Mouse (Mus musculus) liver, adult 2 months (tissue): ENCODE measurements around the gene Phf13.

Experiments used
- CTCF ChIP-seq: fragments of 200-500 bp; IDR thresholded peaks from 2 replicates; pipeline ENCODE4 v1.5.1; 2011; ENCODE audit warnings: low read depth, low read length, control low read depth
- POLR2A ChIP-seq: fragments of 200-500 bp; IDR thresholded peaks from 2 replicates; pipeline ENCODE4 v1.6.1; 2011; ENCODE audit warnings: low read length, control low read depth; ENCODE audit not compliant: insufficient read depth; ENCODE audit errors: extremely low read depth

DNA sequence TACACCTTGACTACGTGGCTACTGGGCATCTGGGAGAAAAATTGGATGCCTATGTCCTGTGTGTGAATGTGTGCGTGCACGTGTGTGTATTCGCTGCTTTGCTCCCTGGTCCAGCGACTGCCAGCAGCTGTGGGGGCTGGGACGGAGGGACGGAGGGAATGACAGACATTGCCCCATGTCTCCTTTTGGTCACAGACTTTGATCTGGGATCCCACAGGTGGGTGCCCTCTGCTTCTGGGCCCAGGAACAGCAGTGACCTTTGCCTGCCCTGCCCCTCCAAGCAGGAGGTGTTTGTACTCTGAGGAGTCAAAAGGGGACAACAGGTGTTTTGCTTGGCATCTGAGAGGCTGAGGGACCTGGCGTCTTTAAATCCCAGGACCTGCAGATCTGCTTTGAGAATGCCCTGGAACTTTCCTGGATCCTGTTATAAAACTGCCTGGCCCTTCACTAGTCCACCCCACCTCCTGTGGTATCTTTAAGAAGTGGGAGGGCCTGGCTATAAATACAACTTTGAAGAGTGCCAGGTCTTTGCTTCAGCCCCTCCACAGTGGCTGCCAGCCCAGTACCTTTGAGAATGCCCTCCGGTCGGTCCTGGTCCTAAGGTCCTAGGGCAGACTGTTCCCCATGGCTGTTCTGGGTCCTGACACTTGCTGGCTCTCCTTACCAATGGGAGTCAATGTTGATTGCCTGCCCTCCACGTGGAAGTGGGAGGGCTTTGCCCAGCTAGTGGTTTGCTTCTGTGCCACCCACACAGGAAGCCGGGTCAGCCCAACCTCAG is 17.2 kb upstream of the Phf13 start:
- no peak for TF ChIP-seq CTCF
- TF ChIP-seq POLR2A = no peak
